Mouse (Mus musculus) heart, postnatal 0 days (tissue): Measurements from ENCODE around the gene Tmem104.

ENCODE experiments used
- CTCF ChIP-seq: IDR thresholded peaks from 2 replicates; pipeline ENCODE4 v1.5.1; 2016; ENCODE audit warnings: antibody characterized with exemption, control low read depth, low read depth
- EP300 ChIP-seq: IDR thresholded peaks from 2 replicates; pipeline ENCODE4 v1.6.1; 2016; ENCODE audit warnings: antibody characterized with exemption, low read depth

DNA sequence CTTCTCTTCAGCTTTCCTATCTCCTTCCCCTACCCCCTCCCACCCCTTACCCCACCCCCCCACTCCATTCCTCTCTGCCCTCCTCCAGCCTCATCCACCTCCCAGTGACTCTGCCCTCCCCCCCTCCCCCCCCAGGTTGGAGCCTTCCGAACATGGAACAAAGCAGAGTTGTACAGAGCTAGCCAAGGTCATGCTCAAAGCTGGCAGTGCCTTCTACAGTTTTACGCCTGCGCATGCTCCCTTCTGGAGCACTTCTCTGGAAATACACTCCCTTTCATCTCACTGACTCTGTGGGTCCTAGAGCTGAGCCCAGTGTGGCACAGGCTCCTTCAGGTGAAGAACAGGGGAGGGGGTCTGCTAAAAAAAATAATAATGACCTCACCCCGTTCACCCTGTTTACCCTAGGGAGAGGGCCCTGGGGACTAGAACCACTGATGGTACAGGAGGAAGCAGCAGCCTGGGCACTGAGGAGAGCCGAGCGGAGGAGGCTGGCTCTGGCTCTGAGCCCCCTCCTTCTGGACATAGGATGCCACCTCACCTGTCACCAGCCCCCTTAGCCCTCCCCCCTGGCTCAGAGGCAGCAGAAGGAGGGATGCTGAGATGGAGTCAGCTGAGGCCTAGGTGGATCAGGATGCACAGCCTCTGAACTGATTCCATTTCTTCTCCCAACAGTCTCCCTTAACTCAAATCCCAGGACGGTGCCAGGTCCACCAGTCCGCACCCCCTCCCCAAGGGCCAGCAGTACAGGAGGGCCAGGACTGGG lies 95.6 kb downstream of the Tmem104 start:
- TF ChIP-seq CTCF (no peak), EP300 (no peak)
